Comparison of ENCODE assay signal across 8 mouse cellular contexts in the genomic region with DNA sequence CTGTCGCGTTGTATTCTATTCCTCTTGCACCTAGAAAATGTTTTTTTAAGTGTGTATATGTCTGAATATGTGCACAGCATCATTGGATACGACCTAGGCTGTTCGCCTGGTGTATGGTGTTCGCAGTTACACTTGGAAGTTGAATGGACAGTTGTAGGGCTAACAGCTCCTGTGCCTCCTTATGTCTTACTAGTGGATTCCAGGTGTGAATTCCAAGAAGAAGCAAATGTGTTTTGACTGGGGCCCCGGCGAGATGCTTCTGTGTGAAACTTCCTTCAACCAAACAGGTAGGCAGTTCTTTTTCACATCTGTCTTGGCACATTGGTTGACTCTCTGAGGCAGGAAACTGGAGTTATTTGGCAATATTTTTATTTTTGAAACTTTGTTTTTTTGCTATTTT. TPM values are rescaled to one million over a fixed set of nuclear protein-coding genes. Genes with fewer than 3 reads are reported as not detected.
DNase-seq lines count a peak whose midpoint lies in the region; ATAC-seq and TF ChIP-seq lines count a peak whose summit lies in the region.

No protein-coding gene starts in this region.

- peaks cover 18% of the 10 kb centered on the region for H3K79me2 ChIP-seq in macrophage (ENCODE audit: inconsistent target)

- no peaks in the 10 kb centered on the region for H3K27me3 ChIP-seq in heart, embryonic 12.5 days (replicated peaks)
- no peaks in the 10 kb centered on the region for H3K27me3 ChIP-seq in ES-Bruce4 (ENCODE audit: control insufficient read depth, insufficient read depth, low read length, poor library complexity, severe bottlenecking)
- no peaks in the 10 kb centered on the region for H3K27me3 ChIP-seq in forebrain, postnatal 0 days (ENCODE audit: insufficient read depth, low read length)

- H3K4me2 ChIP-seq in heart, embryonic 12.5 days, result peak overlapping the region; percentile 82
- peak overlapping the region; percentile 63 for H3K4me2 ChIP-seq in forebrain, postnatal 0 days (ENCODE audit: low read depth)

- peaks cover 43% of the 10 kb centered on the region for H3K36me3 ChIP-seq in heart, embryonic 12.5 days
- H3K36me3 ChIP-seq in ES-Bruce4 (ENCODE audit: control insufficient read depth, insufficient read depth, low read length, poor library complexity, severe bottlenecking) (peaks cover 33% of the 10 kb centered on the region), macrophage (ENCODE audit: inconsistent target) (peaks cover 10% of the 10 kb centered on the region)
- peaks cover 30% of the 10 kb centered on the region for H3K36me3 ChIP-seq in forebrain, postnatal 0 days (ENCODE audit: insufficient read depth)

- H3K4me3 ChIP-seq in heart, embryonic 12.5 days, result peak overlapping the region; percentile 90
- H3K4me3 ChIP-seq in ES-Bruce4 (ENCODE audit: low read depth, low read length), result peak overlapping the region; percentile 99
- H3K4me3 ChIP-seq in forebrain, postnatal 0 days (ENCODE audit: low read depth, low read length), result peak overlapping the region; percentile 73
- peak overlapping the region; percentile 90 for H3K4me3 ChIP-seq in macrophage (ENCODE audit: inconsistent target)

- no peak for ATAC-seq in heart, embryonic 12.5 days (ENCODE audit: insufficient number of reproducible peaks, low FRiP score)
- no peak for ATAC-seq in forebrain, postnatal 0 days

- no peak for TF ChIP-seq EP300 in ES-Bruce4 (IDR thresholded peaks at IDR 0.05; ENCODE audit: insufficient read depth, low read depth, low read length)

- no peak for TF ChIP-seq CTCF in ES-Bruce4 (IDR thresholded peaks at IDR 0.05; ENCODE audit: low read depth, low read length)
- no peak for TF ChIP-seq CTCF in forebrain, postnatal 0 days (IDR thresholded peaks at IDR 0.05; ENCODE audit: low read depth)

- TF ChIP-seq POLR2A in ES-Bruce4 (IDR thresholded peaks at IDR 0.05; ENCODE audit: insufficient read depth, low read length), result no peak

- no peaks in the 10 kb centered on the region for H3K9me3 ChIP-seq in heart, embryonic 12.5 days (replicated peaks)
- H3K9me3 ChIP-seq in ES-Bruce4 (replicated peaks; ENCODE audit: control insufficient read depth, insufficient read depth, low read length, poor library complexity, severe bottlenecking), result no peaks in the 10 kb centered on the region; the same call in 1 of the 2 replicates
- H3K9me3 ChIP-seq in forebrain, postnatal 0 days (ENCODE audit: low read length), result no peaks in the 10 kb centered on the region

- H3K9ac ChIP-seq in heart, embryonic 12.5 days, result peak overlapping the region; percentile 80
- H3K9ac ChIP-seq in ES-Bruce4 (ENCODE audit: low read depth, poor library complexity, severe bottlenecking), result peak overlapping the region; percentile 90
- peak overlapping the region; percentile 69 for H3K9ac ChIP-seq in forebrain, postnatal 0 days

- H3K27ac ChIP-seq in heart, embryonic 12.5 days (ENCODE audit: poor library complexity, severe bottlenecking), result no peak overlapping the region
- H3K27ac ChIP-seq in ES-Bruce4 (ENCODE audit: insufficient read depth, low read length), result no peak overlapping the region
- no peak overlapping the region for H3K27ac ChIP-seq in forebrain, postnatal 0 days (ENCODE audit: low read depth, low read length)
- peak overlapping the region; percentile 89; the same call in 1 of the 2 replicates for H3K27ac ChIP-seq in macrophage

- peaks cover 9% of the 10 kb centered on the region for H3K4me1 ChIP-seq in heart, embryonic 12.5 days (replicated peaks)
- no peaks in the 10 kb centered on the region for H3K4me1 ChIP-seq in ES-Bruce4 (ENCODE audit: control insufficient read depth, insufficient read depth, low read length)
- 0 out of 2 replicates have a peak, but pooled peaks cover 7% of the 10 kb centered on the region for H3K4me1 ChIP-seq in forebrain, postnatal 0 days (ENCODE audit: insufficient read depth)

- no peak for DNase-seq in heart, adult 8-10 months (ENCODE audit: low spot score)
- DNase-seq in forebrain, postnatal 0 days, result no peak
- DNase-seq in right cerebral cortex, adult 2 months (ENCODE audit: low spot score in 2 of 2), result no peak
- no peak for DNase-seq in layer of hippocampus, adult 9-10 months (ENCODE audit: low spot score)
- DNase-seq in spleen, postnatal 4 days (ENCODE audit: low spot score in 2 of 2), result no peak

- WGBS in heart, embryonic 12.5 days, result 17% methylated on average over 7 of the region's 7 CpGs
- WGBS in forebrain, postnatal 0 days, result 21% methylated on average over 7 of the region's 7 CpGs
- 17% methylated on average over 7 of the region's 7 CpGs for WGBS in macrophage (ENCODE audit: missing documents)

RNA-seq across cellular contexts. Expression of a gene that starts 0.7 kb away (rescaled TPM):
- polyA plus RNA-seq in heart, embryonic 12.5 days (2016; fragmentation: Nextera tagmentation; extraction: Ambion mirVana), result 117 and 132 TPM in 2 replicates
- 10 to 100 TPM; 15.7 to 24.4 (median 19.2) TPM for total RNA-seq in heart, adult 8-10 months (2022)
- polyA plus RNA-seq in ES-Bruce4 (2011; ENCODE audit: insufficient read depth, insufficient read length, low read depth, missing spikeins) (99.9 and 103 TPM in 2 replicates), macrophage (2018) (11.4 to 41.8 TPM (median 14.7 TPM) in 3 replicates)
- 62.6 and 90.3 TPM in 2 replicates for total RNA-seq in forebrain, postnatal 0 days (2014; rRNA removed)
- 66.2 and 78.7 TPM in 2 replicates for polyA plus RNA-seq in forebrain, postnatal 0 days (2015; fragmentation: Nextera tagmentation; extraction: Ambion mirVana)
- 10 to 100 TPM in 25 of 26 experiments, 1 to 10 TPM in 1; 10.0 to 98.2 (median 49.3) TPM for total RNA-seq in macrophage (2018; cell fraction: chromatin; rRNA removed)
- total RNA-seq in macrophage (2018; cell fraction: cytosol; rRNA removed), result 10 to 100 TPM in 25 of 26 experiments, 1 to 10 TPM in 1; 8.5 to 19.6 (median 14.7) TPM
- total RNA-seq in macrophage (2018; cell fraction: nucleus; rRNA removed), result 100 to 1,000 TPM in 1 of 26 experiments, 10 to 100 TPM in 24, 1 to 10 TPM in 1; 8.9 to 116 (median 27.8) TPM

RNA-seq across cellular contexts. Expression of a gene that starts 28.9 kb away (rescaled TPM):
- polyA plus RNA-seq in heart, embryonic 12.5 days (2016; fragmentation: Nextera tagmentation; extraction: Ambion mirVana), result 673 and 675 TPM in 2 replicates
- total RNA-seq in heart, adult 8-10 months (2022), result 100 to 1,000 TPM; 166 to 179 (median 176) TPM
- polyA plus RNA-seq in ES-Bruce4 (2011; ENCODE audit: insufficient read depth, insufficient read length, low read depth, missing spikeins), result 1,012 and 1,017 TPM in 2 replicates
- total RNA-seq in forebrain, postnatal 0 days (2014; rRNA removed), result 795 and 821 TPM in 2 replicates
- 1,185 and 1,251 TPM in 2 replicates for polyA plus RNA-seq in forebrain, postnatal 0 days (2015; fragmentation: Nextera tagmentation; extraction: Ambion mirVana)
- total RNA-seq in macrophage (2018; cell fraction: chromatin; rRNA removed), result 10 to 100 TPM; 20.6 to 96.6 (median 61.5) TPM
- total RNA-seq in macrophage (2018; cell fraction: cytosol; rRNA removed), result 100 to 1,000 TPM; 179 to 277 (median 220) TPM
- 100 to 1,000 TPM in 5 of 26 experiments, 10 to 100 TPM in 21; 40.2 to 124 (median 69.1) TPM for total RNA-seq in macrophage (2018; cell fraction: nucleus; rRNA removed)
- 229 to 319 TPM (median 316 TPM) in 3 replicates for polyA plus RNA-seq in macrophage (2018)

RNA-seq across cellular contexts. Expression of a gene that starts 38.8 kb away (rescaled TPM):
- 90.4 and 95.4 TPM in 2 replicates for polyA plus RNA-seq in heart, embryonic 12.5 days (2016; fragmentation: Nextera tagmentation; extraction: Ambion mirVana)
- 100 to 1,000 TPM in 1 of 4 experiments, 10 to 100 TPM in 3; 80.5 to 101 (median 85.0) TPM for total RNA-seq in heart, adult 8-10 months (2022)
- polyA plus RNA-seq in ES-Bruce4 (2011; ENCODE audit: insufficient read depth, insufficient read length, low read depth, missing spikeins) (29.3 and 35.5 TPM in 2 replicates), macrophage (2018) (21.1 to 35.5 TPM (median 25.6 TPM) in 3 replicates)
- total RNA-seq in forebrain, postnatal 0 days (2014; rRNA removed), result 34.6 and 46.3 TPM in 2 replicates
- polyA plus RNA-seq in forebrain, postnatal 0 days (2015; fragmentation: Nextera tagmentation; extraction: Ambion mirVana), result 74.1 and 78.1 TPM in 2 replicates
- total RNA-seq in macrophage (2018; cell fraction: chromatin; rRNA removed), result 10 to 100 TPM in 12 of 26 experiments, 1 to 10 TPM in 14; 2.4 to 16.2 (median 8.0) TPM
- total RNA-seq in macrophage (2018; cell fraction: cytosol; rRNA removed), result 10 to 100 TPM; 21.8 to 37.3 (median 29.2) TPM
- total RNA-seq in macrophage (2018; cell fraction: nucleus; rRNA removed), result 10 to 100 TPM in 18 of 26 experiments, 1 to 10 TPM in 8; 7.1 to 24.1 (median 11.5) TPM

RNA-seq across cellular contexts. Expression of a gene that starts 38.9 kb away (rescaled TPM):
- 19.2 and 21.9 TPM in 2 replicates for polyA plus RNA-seq in heart, embryonic 12.5 days (2016; fragmentation: Nextera tagmentation; extraction: Ambion mirVana)
- total RNA-seq in heart, adult 8-10 months (2022), result 10 to 100 TPM; 13.0 to 19.0 (median 15.8) TPM
- polyA plus RNA-seq in ES-Bruce4 (2011; ENCODE audit: insufficient read depth, insufficient read length, low read depth, missing spikeins) (69.3 and 79.4 TPM in 2 replicates), macrophage (2018) (15.8 to 69.3 TPM (median 37.7 TPM) in 3 replicates)
- total RNA-seq in forebrain, postnatal 0 days (2014; rRNA removed), result 34.0 and 34.5 TPM in 2 replicates
- polyA plus RNA-seq in forebrain, postnatal 0 days (2015; fragmentation: Nextera tagmentation; extraction: Ambion mirVana), result 15.2 and 18.5 TPM in 2 replicates
- total RNA-seq in macrophage (2018; cell fraction: chromatin; rRNA removed), result 100 to 1,000 TPM in 17 of 26 experiments, 10 to 100 TPM in 9; 46.6 to 225 (median 115) TPM
- total RNA-seq in macrophage (2018; cell fraction: cytosol; rRNA removed), result 10 to 100 TPM; 12.4 to 32.6 (median 22.4) TPM
- total RNA-seq in macrophage (2018; cell fraction: nucleus; rRNA removed), result 100 to 1,000 TPM in 5 of 26 experiments, 10 to 100 TPM in 21; 28.6 to 160 (median 60.7) TPM

RNA-seq across cellular contexts. Expression of a gene that starts 47.8 kb away (rescaled TPM):
- polyA plus RNA-seq in heart, embryonic 12.5 days (2016; fragmentation: Nextera tagmentation; extraction: Ambion mirVana), result 20.9 and 22.0 TPM in 2 replicates
- 10 to 100 TPM; 40.8 to 52.0 (median 45.0) TPM for total RNA-seq in heart, adult 8-10 months (2022)
- polyA plus RNA-seq in ES-Bruce4 (2011; ENCODE audit: insufficient read depth, insufficient read length, low read depth, missing spikeins) (50.4 and 55.0 TPM in 2 replicates), macrophage (2018) (24.9 to 57.5 TPM (median 29.7 TPM) in 3 replicates)
- total RNA-seq in forebrain, postnatal 0 days (2014; rRNA removed), result 12.2 and 16.9 TPM in 2 replicates
- polyA plus RNA-seq in forebrain, postnatal 0 days (2015; fragmentation: Nextera tagmentation; extraction: Ambion mirVana), result 14.4 and 19.4 TPM in 2 replicates
- total RNA-seq in macrophage (2018; cell fraction: chromatin; rRNA removed), result 10 to 100 TPM; 17.5 to 86.6 (median 58.6) TPM
- 10 to 100 TPM; 38.8 to 58.2 (median 50.4) TPM for total RNA-seq in macrophage (2018; cell fraction: cytosol; rRNA removed)
- total RNA-seq in macrophage (2018; cell fraction: nucleus; rRNA removed), result 100 to 1,000 TPM in 1 of 26 experiments, 10 to 100 TPM in 25; 30.6 to 102 (median 72.1) TPM
